Mouse (Mus musculus): ENCODE measurements around the gene AC140267.1. TPM values are rescaled to one million over a fixed set of nuclear protein-coding genes. Genes with fewer than 3 reads are reported as not detected.
A peak's percentile ranks its signal among the peaks of the same experiment; 100 is the strongest.

Gene AC140267.1
- polyA plus RNA-seq, 1 experiment from 2014 or later, result 3.7 TPM

- WGBS, result 71% methylated on average over 12 of the region's 12 CpGs
- no peak for ATAC-seq (ENCODE audit: low read depth)
- Histone ChIP-seq H3K27ac (replicated peaks) (peak overlapping the region; percentile 99), H3K9me3 (no peaks in the 10 kb centered on the region), H3K36me3 (peaks cover 52% of the 10 kb centered on the region), H3K4me2 (peak overlapping the region; percentile 100), H3K4me3 (peak overlapping the region; percentile 100), H3K4me1 (replicated peaks) (peaks cover 37% of the 10 kb centered on the region), H3K9ac (peak overlapping the region; percentile 100), H3K27me3 (no peaks in the 10 kb centered on the region)
Observed at GRCm38 (mm10) chr15:80256656-80257601, 21.3 kb downstream of the AC140267.1 start.

GRCm38 (mm10) chr15:80257602-80258239 is 22.1 kb downstream of the AC140267.1 start:
- Histone ChIP-seq H3K27ac (replicated peaks) (peak overlapping the region; percentile 99), H3K9me3 (no peaks in the 10 kb centered on the region), H3K4me2 (peak overlapping the region; percentile 100), H3K4me3 (peak overlapping the region; percentile 100), H3K4me1 (replicated peaks) (peaks cover 44% of the 10 kb centered on the region), H3K36me3 (peaks cover 48% of the 10 kb centered on the region), H3K27me3 (no peaks in the 10 kb centered on the region), H3K9ac (peak overlapping the region; percentile 100)
- ATAC-seq (ENCODE audit: low read depth), result no peak
- WGBS, result 37% methylated on average over 4 of the region's 4 CpGs

- Histone ChIP-seq H3K9me3 (no peaks in the 10 kb centered on the region), H3K27me3 (no peaks in the 10 kb centered on the region), H3K36me3 (peaks cover 48% of the 10 kb centered on the region), H3K27ac (replicated peaks) (peak overlapping the region; percentile 99), H3K4me1 (replicated peaks) (peaks cover 50% of the 10 kb centered on the region), H3K4me3 (0 out of 2 replicates have a peak overlapping the region, but pooled peaks have one; percentile 100), H3K4me2 (peak overlapping the region; percentile 100), H3K9ac (peak overlapping the region; percentile 43; the same call in 1 of the 2 replicates)
- no peak for ATAC-seq (ENCODE audit: low read depth)
- WGBS, result 72% methylated on average over 11 of the region's 11 CpGs
Observed at GRCm38 (mm10) chr15:80258240-80259170, 22.9 kb downstream of the AC140267.1 start.

- H3K4me2 ChIP-seq, result no peak overlapping the region
- H3K27me3 ChIP-seq, result no peaks in the 10 kb centered on the region
- peaks cover 46% of the 10 kb centered on the region for H3K4me1 ChIP-seq (replicated peaks)
- no peaks in the 10 kb centered on the region for H3K9me3 ChIP-seq
- 65% methylated on average over 8 of the region's 8 CpGs for WGBS
- H3K36me3 ChIP-seq, result peaks cover 48% of the 10 kb centered on the region
- H3K4me3 ChIP-seq, result no peak overlapping the region
- ATAC-seq (ENCODE audit: low read depth), result no peak
- H3K27ac ChIP-seq (replicated peaks), result 0 out of 2 replicates have a peak overlapping the region, but pooled peaks have one; percentile 15
- no peak overlapping the region for H3K9ac ChIP-seq
Observed at GRCm38 (mm10) chr15:80259406-80260045, 23.9 kb downstream of the AC140267.1 start.

- Histone ChIP-seq H3K27ac (replicated peaks) (0 out of 2 replicates have a peak overlapping the region, but pooled peaks have one; percentile 2), H3K9me3 (no peaks in the 10 kb centered on the region), H3K4me3 (no peak overlapping the region), H3K36me3 (peaks cover 48% of the 10 kb centered on the region), H3K4me1 (replicated peaks) (peaks cover 48% of the 10 kb centered on the region), H3K4me2 (no peak overlapping the region), H3K27me3 (no peaks in the 10 kb centered on the region), H3K9ac (no peak overlapping the region)
- ATAC-seq (ENCODE audit: low read depth), result no peak
- 18% methylated on average over 3 of the region's 3 CpGs for WGBS
Observed at GRCm38 (mm10) chr15:80260677-80261076, 25.0 kb downstream of the AC140267.1 start.

GRCm38 (mm10) chr15:80261100-80261499 is 25.5 kb downstream of the AC140267.1 start:
- Histone ChIP-seq H3K4me3 (no peak overlapping the region), H3K27ac (replicated peaks) (no peak overlapping the region), H3K9ac (no peak overlapping the region), H3K4me1 (replicated peaks) (peaks cover 48% of the 10 kb centered on the region), H3K36me3 (peaks cover 47% of the 10 kb centered on the region), H3K27me3 (no peaks in the 10 kb centered on the region), H3K4me2 (no peak overlapping the region), H3K9me3 (no peaks in the 10 kb centered on the region)
- WGBS, result 83% methylated on average over 7 of the region's 7 CpGs
- ATAC-seq (ENCODE audit: low read depth), result no peak

- Histone ChIP-seq H3K4me2 (peak within 1 kb of the TSS; percentile 86), H3K4me3 (peak within 1 kb of the TSS; percentile 91), H3K9ac (peak within 1 kb of the TSS; percentile 86), H3K27me3 (no peaks in the 10 kb centered on the region), H3K9me3 (no peaks in the 10 kb centered on the region), H3K36me3 (peaks cover 19% of the 10 kb centered on the region), H3K27ac (replicated peaks) (peak within 1 kb of the TSS; percentile 65), H3K4me1 (replicated peaks) (peaks cover 23% of the 10 kb centered on the region)
- WGBS, result 2% methylated on average over 66 of the region's 66 CpGs
- peak; percentile 86 for ATAC-seq (ENCODE audit: low read depth)
Observed at GRCm38 (mm10) chr15:80263610-80264575, 28.3 kb downstream of the AC140267.1 start, which contains the start of gene Rps19bp1. Gene Rps19bp1, minus strand, starts transcription at chr15:80264315.

- 0% methylated on average over 2 of the region's 2 CpGs for whole genome bisulfite sequencing
- peak; percentile 32; the same call in 1 of the 2 replicates for ATAC-seq (ENCODE audit: low read depth)
- Histone ChIP-seq H3K4me1 (replicated peaks) (peaks cover 23% of the 10 kb centered on the region), H3K9ac (no peak overlapping the region), H3K4me2 (no peak overlapping the region), H3K27me3 (no peaks in the 10 kb centered on the region), H3K4me3 (no peak overlapping the region), H3K9me3 (no peaks in the 10 kb centered on the region), H3K27ac (replicated peaks) (no peak overlapping the region), H3K36me3 (no peaks in the 10 kb centered on the region)
Observed at GRCm38 (mm10) chr15:80266281-80266680, 30.6 kb downstream of the AC140267.1 start.

GRCm38 (mm10) chr15:80271858-80272396 is 36.3 kb downstream of the AC140267.1 start:
- H3K9ac ChIP-seq, result no peak overlapping the region
- peaks cover 24% of the 10 kb centered on the region for H3K4me1 ChIP-seq (replicated peaks)
- no peaks in the 10 kb centered on the region for H3K36me3 ChIP-seq
- H3K27ac ChIP-seq (replicated peaks), result no peak overlapping the region
- ATAC-seq (ENCODE audit: low read depth), result no peak
- H3K4me2 ChIP-seq, result no peak overlapping the region
- no peaks in the 10 kb centered on the region for H3K9me3 ChIP-seq
- no peak overlapping the region for H3K4me3 ChIP-seq
- peaks cover 7% of the 10 kb centered on the region; the same call in 1 of the 2 replicates for H3K27me3 ChIP-seq
- WGBS, result 45% methylated on average over 3 of the region's 3 CpGs

- Histone ChIP-seq H3K27ac (replicated peaks) (no peak overlapping the region), H3K4me3 (no peak overlapping the region), H3K36me3 (no peaks in the 10 kb centered on the region), H3K9me3 (no peaks in the 10 kb centered on the region), H3K9ac (no peak overlapping the region), H3K4me1 (replicated peaks) (peaks cover 18% of the 10 kb centered on the region), H3K27me3 (peaks cover 24% of the 10 kb centered on the region), H3K4me2 (no peak overlapping the region)
- ATAC-seq (ENCODE audit: low read depth), result no peak
- 47% methylated on average over 9 of the region's 9 CpGs for WGBS
Observed at GRCm38 (mm10) chr15:80277107-80277506, 41.5 kb downstream of the AC140267.1 start.

Data from neural tube, embryonic 13.5 days (tissue).